Mouse (Mus musculus): ENCODE measurements around the gene Dock9.

GRCm38 (mm10) chr14:121605260-121605659, 192.4 kb downstream of the Dock9 start:
- TF ChIP-seq FOSL1 (IDR thresholded peaks at IDR 0.05; ENCODE audit: insufficient read depth, low read length, poor library complexity, severe bottlenecking) (no peak), CTCF (IDR thresholded peaks at IDR 0.05; ENCODE audit: control insufficient read depth, insufficient read depth, insufficient read length) (no peak), CEBPB (IDR thresholded peaks at IDR 0.05; ENCODE audit: low read depth) (no peak), USF1 (IDR thresholded peaks at IDR 0.05; ENCODE audit: low read depth) (no peak)

All from C2C12 (cell line).